Mouse (Mus musculus) testis, adult 2 months (tissue): Measurements from ENCODE around the gene Dock10.

ENCODE experiments used
- CTCF ChIP-seq: fragments of 200-500 bp; IDR thresholded peaks from 2 replicates; pipeline ENCODE4 v1.5.1; 2012; ENCODE audit warnings: low read depth, mild to moderate bottlenecking, inconsistent platforms, low read length, moderate library complexity; ENCODE audit not compliant: control insufficient read depth, insufficient read depth, insufficient replicate concordance
- POLR2A ChIP-seq: fragments of 200-500 bp; IDR thresholded peaks from 2 replicates; pipeline ENCODE4 v1.6.1; 2012; ENCODE audit warnings: low read depth, mild to moderate bottlenecking, inconsistent platforms, low read length, moderate library complexity; ENCODE audit not compliant: control insufficient read depth

DNA sequence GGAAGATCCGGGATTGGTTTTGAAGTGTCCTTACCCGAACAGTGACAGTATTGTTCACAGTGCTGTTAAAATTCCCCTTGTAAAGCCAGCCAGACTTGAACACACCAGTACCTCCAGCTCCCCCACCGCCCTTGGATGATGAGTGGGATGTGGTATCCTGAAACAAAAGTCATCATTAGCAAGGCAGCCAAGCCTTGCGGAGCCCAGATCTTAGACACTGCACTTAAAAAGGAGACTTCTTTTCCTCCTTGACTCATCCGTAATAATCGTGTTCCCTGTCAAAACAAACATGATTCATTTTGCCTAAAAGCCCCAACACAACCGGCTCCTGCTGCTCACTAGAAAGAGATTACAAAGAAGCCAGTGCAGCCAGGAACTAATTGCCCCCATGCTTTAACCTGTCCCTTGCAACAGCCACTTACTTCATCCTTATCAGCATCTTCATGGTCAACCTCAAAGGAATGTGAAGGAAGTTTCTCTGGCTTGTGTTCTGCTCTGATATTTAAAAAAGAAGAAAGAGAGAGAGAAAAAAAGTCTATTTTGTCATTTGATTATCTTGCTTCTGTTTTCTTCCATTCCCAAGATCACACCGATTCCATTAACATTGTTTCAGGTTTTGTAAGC is 152.1 kb downstream of the Dock10 start:
- TF ChIP-seq POLR2A (no peak), CTCF (no peak)
